Mouse (Mus musculus) CD8-positive naive resting alpha-beta T cell, adult 2 months (primary cell): ENCODE measurements around the gene Pdpk1.
A peak's percentile ranks its signal among the peaks of the same experiment; 100 is the strongest.
"Not testable (repeated sequence)": the region's sequence is repeated elsewhere in the genome, so short reads cannot be mapped to it uniquely, and the experiment has no call there.

Experiments
- DNase-seq, 2 experiments: peaks; one replicate each; pipeline ENCODE4 v3.0.0; 2022; ENCODE audit warnings: low read depth in 2 of 2, low spot score in 2 of 2

The Pdpk1 gene

DNA sequence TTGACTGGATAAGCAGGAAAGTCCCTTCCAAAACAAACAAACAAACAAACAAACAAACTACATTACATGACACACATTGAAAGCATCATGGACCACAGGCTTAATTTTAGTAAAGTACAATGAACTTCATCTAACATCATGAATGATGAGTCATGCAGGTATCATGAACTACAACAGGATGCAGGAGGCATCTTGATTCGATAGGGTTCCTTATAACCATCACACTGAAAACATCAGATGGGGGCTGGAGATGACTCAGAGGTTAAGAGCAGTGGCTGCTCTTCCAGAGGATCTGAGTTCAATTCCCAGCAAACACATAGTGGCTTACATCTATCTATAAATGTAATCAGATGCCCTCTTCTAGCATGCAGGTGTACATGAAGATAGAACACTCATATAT, 23.1 kb downstream of the Pdpk1 start:
- no peak for DNase-seq

DNA sequence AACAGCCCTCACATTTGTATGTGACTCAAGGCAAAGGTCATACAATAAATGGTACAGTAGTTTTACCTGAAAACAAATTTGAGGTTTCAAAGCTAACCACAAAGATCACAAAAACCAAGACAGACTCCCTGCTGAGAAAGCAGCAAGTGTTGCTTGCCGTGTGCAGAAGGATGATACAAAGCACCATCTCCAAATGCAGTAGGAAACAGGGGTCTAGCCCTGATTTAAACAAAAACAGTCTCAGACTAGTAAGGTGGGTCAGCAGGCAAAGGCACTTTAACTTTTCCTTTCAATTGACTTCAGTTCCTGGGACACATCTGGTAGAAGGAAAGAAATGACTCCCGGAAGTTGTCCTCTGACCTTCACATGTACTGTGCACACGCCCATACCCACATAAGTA, 23.9 kb downstream of the Pdpk1 start:
- DNase-seq = peak in 1 of 2 experiments; percentile 37

DNA sequence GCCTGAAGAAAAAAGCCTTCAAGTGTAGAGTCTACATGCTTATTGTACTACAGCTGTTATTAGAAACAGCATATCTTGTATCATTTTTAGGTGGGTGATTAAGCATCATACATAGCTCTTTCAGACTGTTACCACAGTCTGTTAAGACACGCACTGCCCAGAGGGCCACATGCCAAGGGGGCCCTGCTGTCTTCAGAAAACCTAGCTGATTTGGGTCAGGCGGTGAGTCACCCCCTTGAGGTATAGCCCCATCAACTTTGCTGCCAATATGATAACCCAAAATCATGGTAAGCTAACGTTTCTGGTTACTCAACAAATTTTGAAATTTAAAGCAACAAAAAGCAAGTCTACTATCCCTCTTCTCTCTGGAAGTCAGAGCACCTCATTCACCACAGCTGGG, 31.3 kb downstream of the Pdpk1 start:
- no peak for DNase-seq

DNA sequence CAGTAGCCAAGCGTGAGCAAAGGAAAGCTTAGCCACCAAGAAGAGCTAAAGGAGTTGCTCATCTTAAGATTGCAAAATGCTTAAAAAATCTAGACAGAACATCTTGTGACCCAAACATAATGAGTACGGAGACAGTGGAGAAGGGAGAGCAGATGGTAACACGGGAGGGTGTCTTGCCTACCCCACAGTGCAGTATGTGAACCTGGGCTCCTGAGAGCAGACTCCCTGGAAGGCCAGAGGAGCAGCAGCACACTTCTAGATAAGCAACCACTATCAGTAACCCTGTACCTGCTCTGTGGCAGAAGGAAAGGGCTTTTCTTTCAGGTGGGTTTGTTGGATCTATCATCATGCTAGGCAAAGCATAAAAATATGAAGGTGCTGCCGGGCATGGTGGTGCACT, 37.7 kb downstream of the Pdpk1 start:
- DNase-seq = no peak

DNA sequence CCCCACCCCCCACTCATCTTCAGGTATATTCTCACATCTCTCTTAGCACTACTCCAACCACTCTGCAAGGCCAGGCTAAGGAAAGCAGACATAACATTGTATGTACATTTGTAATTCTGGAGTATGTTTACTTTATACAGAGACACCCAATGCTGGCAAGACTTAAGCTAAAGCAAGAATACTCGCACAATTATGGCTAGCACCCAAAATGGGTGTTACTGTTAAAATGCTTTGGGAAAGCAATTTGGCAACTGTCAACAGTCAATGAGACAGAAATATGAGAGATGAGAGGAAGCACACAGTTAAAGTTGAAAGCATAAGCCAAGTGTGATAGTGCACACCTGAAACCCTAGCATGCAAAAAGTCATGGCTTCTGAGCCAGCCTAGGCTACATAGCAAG, 39.5 kb downstream of the Pdpk1 start:
- no peak for DNase-seq

DNA sequence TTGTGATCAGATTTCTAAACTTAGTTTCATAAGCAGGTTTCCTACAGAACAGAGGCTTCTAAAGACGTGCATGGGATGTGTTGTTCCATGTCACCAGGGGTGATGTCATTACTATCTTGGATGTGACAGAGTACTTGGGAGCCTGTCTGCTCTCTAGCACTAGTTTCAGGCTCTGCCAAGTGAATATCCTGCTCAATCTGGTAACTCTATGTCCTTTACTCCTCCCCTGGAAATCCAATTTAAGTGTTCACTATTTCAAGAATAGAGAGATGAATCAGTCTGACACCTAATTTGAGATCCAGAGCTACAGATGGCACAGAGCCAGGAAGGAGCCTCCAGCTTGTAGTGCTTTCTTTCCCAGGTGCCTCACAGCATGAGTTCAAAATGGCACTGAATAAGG, 41.8 kb downstream of the Pdpk1 start:
- DNase-seq = no peak

DNA sequence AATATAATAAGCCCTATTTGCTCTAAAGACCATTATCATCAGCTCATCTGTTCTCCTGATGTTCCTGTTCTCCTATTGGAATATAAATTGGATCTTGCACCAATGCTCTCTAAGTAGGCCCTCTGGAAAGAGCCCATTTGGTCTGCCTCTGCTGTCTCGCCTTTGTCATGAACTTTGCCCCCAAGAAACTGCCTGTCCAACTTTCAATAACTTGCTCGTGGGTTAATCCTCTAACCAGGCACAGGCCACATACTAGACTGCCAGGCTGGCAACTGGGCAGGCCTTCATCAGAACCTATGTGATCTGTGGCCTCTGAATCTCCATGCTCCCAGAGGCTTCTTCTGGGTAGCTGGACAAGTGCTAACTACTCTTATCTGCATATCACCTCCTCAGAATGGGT, 45.6 kb downstream of the Pdpk1 start:
- no peak for DNase-seq

DNA sequence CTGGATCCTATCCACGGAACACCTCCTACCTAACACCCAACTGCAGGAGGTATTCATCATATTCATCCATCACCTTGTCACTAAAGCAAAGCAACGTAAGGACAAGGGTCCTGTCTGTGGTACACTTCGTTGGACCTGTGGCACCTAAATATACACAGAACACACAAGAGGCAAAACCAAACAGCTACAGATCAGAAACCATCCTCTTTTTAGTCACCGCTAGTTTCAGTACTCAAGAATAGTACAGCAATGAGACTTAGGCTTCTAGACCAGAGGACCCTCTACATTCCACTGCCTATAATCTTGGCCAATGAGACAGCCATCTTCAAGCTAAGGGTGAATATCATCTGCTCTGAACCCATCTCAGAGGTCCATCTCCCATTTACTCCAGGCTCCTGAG, 52.4 kb downstream of the Pdpk1 start:
- no peak for DNase-seq

DNA sequence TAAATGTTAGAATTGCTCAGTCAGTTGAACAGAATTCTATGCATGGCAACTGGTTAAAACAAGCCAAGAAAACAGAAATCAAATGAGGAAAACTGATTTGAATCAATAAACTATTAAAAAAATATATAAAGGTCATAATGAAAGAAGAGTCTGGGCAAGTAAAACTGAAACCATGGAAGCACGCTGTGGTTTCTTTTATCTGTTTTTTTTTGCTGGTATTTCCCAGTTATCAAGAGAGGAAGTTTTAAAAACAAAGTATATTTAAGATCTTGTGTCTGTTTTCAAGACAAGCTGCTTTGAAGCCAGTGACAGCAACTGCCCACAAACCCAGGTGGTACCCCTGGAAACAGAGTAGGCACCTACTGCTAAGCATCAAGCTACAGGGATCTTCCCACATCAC, 60.1 kb downstream of the Pdpk1 start:
- DNase-seq = no peak

DNA sequence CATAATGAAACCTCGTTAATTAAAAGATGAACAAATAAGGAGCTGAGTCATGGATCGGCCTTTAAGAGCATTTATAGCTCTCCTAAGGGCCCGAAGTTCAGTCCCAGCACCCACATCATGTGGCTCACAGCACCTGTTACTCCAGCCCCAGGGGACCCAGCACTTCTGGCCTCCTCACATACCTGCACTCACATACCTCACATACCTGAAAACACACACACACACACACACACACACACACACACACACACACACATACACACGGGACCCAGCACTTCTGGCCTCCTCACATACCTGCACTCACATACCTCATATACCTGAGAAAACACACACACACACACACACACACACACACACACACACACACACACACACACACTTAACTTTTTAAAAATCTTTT, 64.3 kb downstream of the Pdpk1 start:
- not testable (repeated sequence) for DNase-seq

DNA sequence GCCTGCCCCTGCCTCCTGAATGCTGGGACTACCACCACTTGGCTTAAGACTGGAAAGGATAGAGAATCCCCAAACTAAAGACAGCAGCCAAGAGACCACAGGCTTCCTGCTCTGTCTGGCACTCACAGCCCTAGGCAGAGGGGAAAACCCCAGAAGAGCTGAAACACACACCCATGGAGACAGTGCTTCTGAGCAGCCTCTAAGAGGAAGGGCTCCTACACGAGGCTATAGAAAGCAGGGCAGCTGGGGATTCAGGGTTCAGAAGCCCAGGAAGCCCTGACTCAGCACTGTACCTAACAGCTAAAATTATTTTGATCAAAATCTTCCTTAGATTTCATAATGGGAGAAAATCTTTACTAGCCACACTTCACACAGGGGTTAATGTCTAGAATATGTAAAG, 66.1 kb downstream of the Pdpk1 start:
- DNase-seq = no peak

DNA sequence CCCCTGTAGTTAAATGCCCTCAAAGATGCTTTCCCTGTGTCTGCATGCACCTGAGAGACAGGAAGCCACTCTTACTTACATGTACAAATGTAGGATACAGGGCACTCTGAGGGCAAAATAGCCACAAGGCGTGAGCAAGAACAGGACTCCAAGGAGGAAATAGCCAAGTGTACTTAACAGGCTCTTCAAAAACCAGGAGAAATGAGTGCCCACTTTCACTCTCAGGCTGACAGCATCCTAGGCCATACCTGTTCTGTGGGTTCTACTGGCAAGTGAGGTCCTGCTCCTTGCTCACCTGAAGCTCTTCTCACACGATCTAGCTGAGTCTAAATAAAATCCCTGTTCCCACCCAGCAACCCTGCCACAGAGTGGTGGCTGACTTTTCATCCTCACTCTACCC, 73.6 kb downstream of the Pdpk1 start:
- DNase-seq = no peak

DNA sequence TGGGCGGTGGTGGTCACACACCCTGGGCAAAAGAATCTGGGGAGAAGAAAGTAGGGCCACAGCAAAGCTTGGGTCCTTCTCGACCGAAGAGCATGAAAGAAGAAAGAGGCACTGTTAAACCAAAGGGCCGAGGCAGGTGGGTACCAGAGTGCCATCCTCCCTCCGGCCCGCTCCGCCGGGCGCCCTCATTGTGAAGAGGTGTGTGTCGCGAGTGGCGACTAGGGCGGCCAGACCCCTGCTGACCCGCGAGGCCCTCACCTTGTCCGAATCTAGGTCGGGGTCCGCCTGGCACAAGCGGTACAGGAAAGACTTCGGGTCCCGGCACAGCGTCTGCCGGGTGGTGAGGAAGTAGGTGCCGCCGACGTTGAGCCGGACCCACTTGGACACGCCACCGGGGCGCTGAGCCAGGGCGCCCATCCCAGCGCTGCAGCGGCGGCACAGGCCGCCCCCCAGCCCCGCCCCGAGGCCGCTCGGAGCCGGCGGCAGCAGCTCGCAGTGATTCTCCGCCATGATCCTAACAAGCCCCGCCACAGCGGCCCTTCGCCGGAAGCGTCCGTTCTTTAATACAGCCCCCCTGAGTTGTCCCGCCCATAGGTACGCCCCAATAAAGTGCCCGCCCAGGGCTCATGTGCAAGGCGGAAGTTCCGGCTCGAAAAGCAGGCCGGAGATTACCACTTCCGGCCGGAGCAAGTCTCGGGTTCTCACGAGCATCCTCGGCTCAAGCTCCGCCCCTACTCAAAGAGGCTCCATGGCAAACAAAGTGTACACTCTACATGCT, 77.6 kb downstream of the Pdpk1 start, which contains the start of gene Kctd5:
TSS of gene Kctd5 (minus strand) at position 567 of the 778 bp plus-strand sequence.
- DNase-seq = peak; percentile 92 to 94

DNA sequence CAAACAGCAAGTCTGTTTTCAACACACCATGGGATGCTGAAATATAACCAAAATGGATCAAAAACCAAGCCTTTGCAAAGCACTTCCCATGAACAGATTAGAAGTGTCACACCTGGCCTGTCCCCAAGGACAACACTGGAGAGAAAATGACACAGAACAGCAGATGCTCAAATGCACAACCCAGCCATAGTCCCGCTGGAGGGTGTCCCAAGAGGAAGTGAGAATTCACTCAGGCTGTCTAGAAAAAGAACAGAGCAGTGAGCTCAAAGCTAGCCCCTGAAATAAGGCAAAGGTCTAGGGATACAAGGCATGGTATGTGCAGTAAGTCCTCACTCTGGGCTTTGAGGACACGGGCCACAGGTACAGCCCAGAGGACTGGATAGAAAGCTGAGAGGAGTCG, 81.2 kb downstream of the Pdpk1 start:
- DNase-seq = no peak

DNA sequence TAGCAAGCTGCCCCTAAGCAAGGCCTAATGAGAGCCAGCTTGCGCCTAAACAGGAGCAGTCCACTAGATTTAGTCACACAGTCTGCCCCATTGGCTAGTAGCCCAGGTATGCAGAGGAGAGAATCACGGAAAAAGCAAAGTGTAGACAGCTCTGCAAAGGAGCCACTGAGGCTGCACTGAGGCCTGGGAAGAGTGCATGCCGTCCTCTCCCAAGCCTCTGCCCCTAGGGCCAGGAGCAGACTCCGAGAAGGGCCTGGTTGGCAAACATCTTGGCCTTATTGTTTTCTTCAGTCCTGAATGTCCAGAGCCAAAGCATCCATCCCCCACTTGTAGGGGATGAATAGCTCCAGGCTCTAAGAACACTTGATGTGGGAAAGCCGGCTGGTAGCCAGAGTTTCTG, 82.5 kb downstream of the Pdpk1 start:
- DNase-seq = no peak

DNA sequence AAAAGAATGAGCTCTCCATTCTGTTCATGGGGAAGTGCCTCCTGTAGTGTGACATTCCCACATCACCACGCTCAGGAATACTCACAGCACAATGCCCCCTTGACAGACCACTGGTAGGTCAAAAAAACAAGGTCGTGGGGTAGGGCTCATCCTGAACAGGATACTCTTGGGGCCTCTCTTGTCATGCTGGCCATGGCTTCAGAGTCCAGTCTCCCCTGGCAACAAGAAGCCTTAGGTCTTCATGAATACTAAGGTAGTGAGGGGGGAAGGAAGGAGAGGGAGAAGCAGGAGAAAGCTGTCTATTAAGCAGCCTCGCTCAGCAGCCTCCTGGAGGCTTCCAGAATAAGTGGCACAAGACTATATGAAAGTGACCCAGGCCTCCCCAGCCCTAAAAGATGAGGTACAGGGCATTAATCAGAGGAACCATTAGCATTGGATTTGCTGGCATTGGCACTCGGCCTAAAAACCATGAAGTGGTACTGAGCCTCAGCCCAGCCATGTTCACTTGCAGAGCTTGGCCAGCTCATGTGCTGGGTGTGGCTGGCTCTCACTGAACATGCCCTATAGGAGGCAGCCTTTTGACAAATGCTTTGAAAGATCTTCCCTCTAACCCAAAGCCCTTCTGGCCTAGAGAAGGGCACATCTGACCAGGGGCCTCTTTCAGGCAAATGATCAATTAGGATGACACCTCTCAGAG, 88.1 kb downstream of the Pdpk1 start:
- DNase-seq = no peak

DNA sequence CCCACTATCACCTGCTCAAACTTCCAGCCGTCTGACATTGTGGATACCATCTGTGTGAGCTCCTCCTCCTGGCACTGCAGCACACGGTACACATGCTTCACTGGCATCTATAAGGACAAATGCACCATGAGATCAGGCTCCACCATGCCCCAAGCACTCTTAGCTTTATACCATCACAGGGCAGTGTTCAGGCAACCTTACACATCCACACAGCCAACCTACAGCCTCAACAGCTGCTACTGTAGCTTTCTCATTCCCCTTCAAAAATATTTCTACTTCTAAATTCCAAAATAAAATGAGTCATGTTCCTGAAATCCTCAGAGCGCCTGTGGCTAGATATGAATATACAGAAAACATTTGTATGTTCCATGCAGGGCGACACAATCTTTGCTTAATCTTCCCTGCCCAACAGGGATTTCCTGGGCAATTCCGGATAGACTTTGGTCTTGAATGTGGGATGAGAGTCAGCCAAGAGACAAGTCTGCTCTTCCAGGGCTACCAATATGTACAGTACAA, 92.9 kb downstream of the Pdpk1 start:
- DNase-seq = no peak

DNA sequence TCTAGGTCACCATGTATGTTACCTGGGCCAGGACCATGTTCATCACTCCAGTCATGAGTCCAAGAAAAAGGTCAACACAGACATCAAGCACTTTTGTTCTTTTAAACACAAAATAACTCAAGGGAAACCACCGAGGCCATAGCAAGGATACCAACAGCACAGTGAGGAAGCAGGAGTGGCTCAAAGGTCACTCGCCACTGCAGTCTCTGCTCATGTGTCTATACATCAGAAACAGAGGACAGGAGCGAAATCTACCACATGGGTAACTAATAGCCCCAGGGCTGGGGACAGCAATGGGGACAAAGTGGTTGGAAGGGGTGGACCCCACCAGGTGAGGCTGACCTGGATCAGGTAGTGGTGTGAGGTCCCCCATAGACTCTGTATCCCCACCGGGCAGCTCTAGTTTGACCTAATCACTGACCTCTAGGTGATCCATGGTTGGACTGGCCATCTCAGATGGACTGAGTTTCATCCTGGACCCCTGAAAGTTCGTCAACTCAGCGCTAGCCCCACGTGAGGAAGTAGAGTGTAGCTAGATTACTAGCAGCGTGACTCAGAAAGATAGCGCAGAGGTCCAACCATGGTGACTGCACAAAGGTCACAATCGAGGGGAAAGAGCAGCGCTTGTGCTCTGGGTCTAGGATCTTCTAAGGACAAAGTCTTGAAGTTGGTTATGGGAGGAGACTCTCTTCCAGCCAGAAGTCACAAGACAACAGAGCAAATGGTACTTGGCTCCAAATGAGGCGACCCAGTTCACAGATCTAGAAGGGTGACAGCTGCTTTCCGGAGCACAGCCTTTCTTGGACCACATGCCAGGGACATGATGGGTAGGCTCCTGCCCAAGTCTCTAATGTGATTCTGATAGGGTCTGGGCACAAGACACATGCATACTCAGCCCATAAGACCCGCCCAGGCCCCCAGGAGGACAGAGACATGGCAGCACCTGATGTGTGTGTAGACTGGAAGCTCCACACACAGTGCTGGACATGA, 93.8 kb downstream of the Pdpk1 start:
- DNase-seq = no peak

DNA sequence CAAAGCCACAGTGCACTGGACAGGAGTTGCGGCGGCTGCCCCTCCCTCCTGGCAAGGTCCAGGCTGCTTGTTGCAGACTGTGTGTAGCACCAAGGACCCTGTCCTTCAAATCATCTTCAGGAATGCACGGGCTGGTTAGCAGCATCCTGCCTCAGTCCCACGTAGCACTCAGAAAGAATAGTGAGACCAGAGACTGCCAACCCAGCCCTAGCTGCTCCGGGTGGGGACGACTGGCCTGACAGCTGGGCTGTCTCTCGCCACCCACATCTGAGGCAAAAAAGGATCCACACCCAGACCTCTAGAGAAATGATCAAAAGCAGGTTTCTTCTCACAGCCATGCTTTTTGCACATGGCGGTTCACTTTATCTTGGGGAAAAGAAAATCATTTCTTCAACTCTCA, 101.7 kb downstream of the Pdpk1 start:
- DNase-seq = no peak

DNA sequence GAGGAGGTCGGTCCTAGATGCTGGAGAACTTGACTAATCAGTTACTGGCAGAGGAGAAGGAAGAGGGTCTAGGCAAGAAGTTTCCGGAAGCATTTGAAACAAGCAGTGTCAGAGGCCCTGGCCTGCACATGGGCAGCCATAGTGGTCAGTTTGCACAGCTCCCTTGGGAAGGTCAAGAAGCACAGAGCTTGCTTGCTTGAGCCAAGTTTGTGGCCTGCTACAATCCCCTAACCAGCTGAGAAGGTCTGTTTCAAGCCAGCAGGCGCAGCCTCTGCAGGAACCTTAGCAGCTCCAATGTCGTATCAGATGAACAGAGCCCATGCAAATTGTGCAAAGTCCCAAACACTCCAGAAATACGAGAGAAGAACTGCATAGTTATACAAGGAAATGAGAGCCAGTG, 102.7 kb downstream of the Pdpk1 start:
- DNase-seq = no peak

DNA sequence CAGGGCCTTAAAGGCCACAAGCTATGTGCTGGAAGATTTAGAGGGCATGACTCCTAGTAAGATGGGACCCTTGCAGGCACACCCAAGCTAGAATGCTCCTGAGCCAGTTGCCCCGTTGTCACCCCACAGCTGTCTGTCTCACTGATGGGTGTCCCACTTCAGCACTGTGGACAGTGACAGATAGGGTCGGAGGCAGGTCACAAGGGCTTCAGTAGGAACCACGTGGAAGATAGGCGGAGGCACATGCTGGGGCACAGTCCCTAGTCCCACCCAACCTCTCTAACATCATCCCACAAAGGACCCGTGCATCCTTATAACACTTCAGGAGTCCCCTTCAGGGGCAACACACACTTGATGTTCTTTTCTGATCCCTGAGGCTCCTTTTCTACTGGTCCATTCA, 104.7 kb downstream of the Pdpk1 start:
- DNase-seq = no peak
